Mouse (Mus musculus) myocyte (in vitro differentiated cells): Measurements from ENCODE around the gene Atxn7l3. TPM values are rescaled to one million over a fixed set of nuclear protein-coding genes. Genes with fewer than 3 reads are reported as not detected.

Experiments
- H3K27me3 ChIP-seq: one replicate; pipeline ENCODE4 v1.6.1; 2011; ENCODE audit not compliant: control insufficient read depth, insufficient read depth, insufficient read length
- H3K36me3 ChIP-seq: one replicate; pipeline ENCODE4 v1.6.1; 2011; ENCODE audit not compliant: control insufficient read depth, insufficient read depth
- H3K4me2 ChIP-seq: one replicate; pipeline ENCODE4 v1.6.1; 2011; ENCODE audit warnings: low read depth, control low read depth
- H3K4me3 ChIP-seq: one replicate; pipeline ENCODE4 v1.5.1; 2011; ENCODE audit warnings: mild to moderate bottlenecking, control low read depth, moderate library complexity
- H3K79me2 ChIP-seq: one replicate; pipeline ENCODE4 v1.6.1; 2011; ENCODE audit not compliant: control insufficient read depth, insufficient read depth
- H3ac ChIP-seq: one replicate; pipeline ENCODE4 v1.6.1; 2011; ENCODE audit not compliant: control insufficient read depth, insufficient read length
- CEBPB ChIP-seq: IDR thresholded peaks from 2 replicates; pipeline ENCODE4 v1.6.1; 2011; ENCODE audit warnings: mild to moderate bottlenecking, moderate library complexity; ENCODE audit not compliant: poor library complexity, insufficient read depth, severe bottlenecking
- E2F4 ChIP-seq: IDR thresholded peaks from one replicate; pipeline ENCODE4 v1.6.1; 2011; ENCODE audit warnings: mild to moderate bottlenecking, control low read depth, moderate library complexity; ENCODE audit not compliant: insufficient read depth
- MAX ChIP-seq: IDR thresholded peaks from one replicate; pipeline ENCODE4 v1.6.1; 2011; ENCODE audit warnings: low read depth, mild to moderate bottlenecking, control low read depth
- MYOD1 ChIP-seq, 3 experiments: IDR thresholded peaks; one replicate each; pipeline ENCODE4 v1.6.1; 2011; ENCODE audit warnings: control low read depth in 2 of 3, low read depth in 2 of 3, mild to moderate bottlenecking in 2 of 3, moderate library complexity in 1 of 3; ENCODE audit not compliant: insufficient read length in 2 of 3, control insufficient read depth in 1 of 3
- MYOG ChIP-seq, 3 experiments: IDR thresholded peaks; one replicate each; pipeline ENCODE4 v1.6.1; 2011; ENCODE audit warnings: control low read depth in 2 of 3, low read depth in 2 of 3, mild to moderate bottlenecking in 2 of 3; ENCODE audit not compliant: insufficient read length in 2 of 3, control insufficient read depth in 1 of 3, insufficient read depth in 1 of 3
- POLR2A ChIP-seq: IDR thresholded peaks from one replicate; pipeline ENCODE4 v1.6.1; 2011; ENCODE audit warnings: low read depth, mild to moderate bottlenecking, control low read depth, moderate library complexity; ENCODE audit not compliant: insufficient read length
- POLR2AphosphoS2 ChIP-seq: IDR thresholded peaks from one replicate; pipeline ENCODE4 v1.6.1; 2011; ENCODE audit warnings: low read depth, control low read depth; ENCODE audit not compliant: insufficient read length
- REST ChIP-seq: IDR thresholded peaks from one replicate; pipeline ENCODE4 v1.6.1; 2011; ENCODE audit warnings: mild to moderate bottlenecking, control low read depth, moderate library complexity; ENCODE audit not compliant: insufficient read depth, insufficient read length
- SRF ChIP-seq: IDR thresholded peaks from one replicate; pipeline ENCODE4 v1.6.1; 2011; ENCODE audit warnings: low read depth; ENCODE audit not compliant: control insufficient read depth, insufficient read length
- TCF12 ChIP-seq: IDR thresholded peaks from one replicate; pipeline ENCODE4 v1.6.1; 2011; ENCODE audit warnings: mild to moderate bottlenecking, control low read depth; ENCODE audit not compliant: poor library complexity, insufficient read depth, severe bottlenecking
- TCF3 ChIP-seq: IDR thresholded peaks from one replicate; pipeline ENCODE4 v1.6.1; 2011; ENCODE audit warnings: low read depth, control low read depth; ENCODE audit not compliant: insufficient read length
- USF1 ChIP-seq: IDR thresholded peaks from one replicate; pipeline ENCODE4 v1.6.1; 2011; ENCODE audit warnings: low read depth, mild to moderate bottlenecking, control low read depth, moderate library complexity
- polyA plus RNA-seq: library from polyadenylated mRNA; unstranded; fragments of >200 nt; fragmentation: generic; extraction: Trizol; gene quantifications from one replicate; pipeline ENCODE4 v1.2.1, GENCODE M21; 2012; ENCODE audit warnings: missing spikeins

The Atxn7l3 gene
- polyA plus RNA-seq, 1 experiment: 39.5 TPM

- H3K4me2 ChIP-seq: no peak overlapping the region
- no peak overlapping the region for H3K4me3 ChIP-seq
- no peak for TF ChIP-seq REST
- TF ChIP-seq CEBPB: no peak
- no peak for TF ChIP-seq SRF
- TF ChIP-seq MAX: no peak
- TF ChIP-seq POLR2A: no peak
- TF ChIP-seq MYOD1 (IDR thresholded peaks at IDR 0.05; ENCODE audit: control insufficient read depth in 1 of 3, insufficient read length in 2 of 3, low read depth in 2 of 3): no peak
- H3ac ChIP-seq: no peak overlapping the region
- no peaks in the 10 kb centered on the region for H3K27me3 ChIP-seq
- peaks cover 6% of the 10 kb centered on the region for H3K36me3 ChIP-seq
- no peaks in the 10 kb centered on the region for H3K79me2 ChIP-seq
These were observed 7.7 kb upstream of the Atxn7l3 start for GRCm38 (mm10) chr11:102304141-102304540.

GRCm38 (mm10) chr11:102299839-102300238, 3.4 kb upstream of the Atxn7l3 start:
- Histone ChIP-seq H3K4me2 (no peak overlapping the region), H3K27me3 (no peaks in the 10 kb centered on the region), H3K79me2 (peaks cover 3% of the 10 kb centered on the region), H3K36me3 (no peaks in the 10 kb centered on the region), H3ac (no peak overlapping the region), H3K4me3 (no peak overlapping the region)
- no peak for TF ChIP-seq MAX
- TF ChIP-seq TCF12: no peak
- no peak for TF ChIP-seq CEBPB
- no peak for TF ChIP-seq MYOG (IDR thresholded peaks at IDR 0.05; ENCODE audit: control insufficient read depth in 1 of 3, insufficient read depth in 1 of 3, insufficient read length in 2 of 3, low read depth in 2 of 3)
- no peak for TF ChIP-seq E2F4
- TF ChIP-seq TCF3: no peak
- TF ChIP-seq USF1: no peak
- TF ChIP-seq POLR2A: no peak
- TF ChIP-seq POLR2AphosphoS2: no peak
- no peak for TF ChIP-seq MYOD1 (IDR thresholded peaks at IDR 0.05; ENCODE audit: control insufficient read depth in 1 of 3, insufficient read length in 2 of 3, low read depth in 2 of 3)
- TF ChIP-seq SRF: no peak
- TF ChIP-seq REST: no peak

GRCm38 (mm10) chr11:102297577-102298556, 1.4 kb upstream of the Atxn7l3 start:
- no peaks in the 10 kb centered on the region for H3K27me3 ChIP-seq
- H3K36me3 ChIP-seq: peaks cover 14% of the 10 kb centered on the region
- peak overlapping the region; percentile 93 for H3K4me2 ChIP-seq
- H3K4me3 ChIP-seq: peak overlapping the region; percentile 56
- TF ChIP-seq MAX (no peak), TCF3 (no peak), SRF (no peak), USF1 (no peak), E2F4 (no peak), POLR2A (no peak), MYOG (IDR thresholded peaks at IDR 0.05; ENCODE audit: control insufficient read depth in 1 of 3, insufficient read depth in 1 of 3, insufficient read length in 2 of 3, low read depth in 2 of 3) (peak in 1 of 3 experiments; percentile 33), CEBPB (no peak), POLR2AphosphoS2 (no peak), MYOD1 (IDR thresholded peaks at IDR 0.05; ENCODE audit: control insufficient read depth in 1 of 3, insufficient read length in 2 of 3, low read depth in 2 of 3) (peak in 1 of 3 experiments; percentile 67)
- peak overlapping the region; percentile 88 for H3ac ChIP-seq
- peaks cover 9% of the 10 kb centered on the region for H3K79me2 ChIP-seq

GRCm38 (mm10) chr11:102295598-102296471, 596 bp downstream of the Atxn7l3 start:
- peak overlapping the region; percentile 56 for H3K4me3 ChIP-seq
- H3K27me3 ChIP-seq: no peaks in the 10 kb centered on the region
- H3K4me2 ChIP-seq: peak overlapping the region; percentile 92
- H3K79me2 ChIP-seq: peaks cover 9% of the 10 kb centered on the region
- peaks cover 22% of the 10 kb centered on the region for H3K36me3 ChIP-seq
- TF ChIP-seq POLR2AphosphoS2: peak; percentile 8
- no peak for TF ChIP-seq MAX
- peak overlapping the region; percentile 88 for H3ac ChIP-seq
